Mouse (Mus musculus) bone marrow macrophage, adult 2 months (primary cell): Measurements from ENCODE around the gene Kirrel2. TPM values are rescaled to one million over a fixed set of nuclear protein-coding genes. Genes with fewer than 3 reads are reported as not detected.
"Not testable (repeated sequence)": the region's sequence is repeated elsewhere in the genome, so short reads cannot be mapped to it uniquely, and the experiment has no call there.

Experiments used
- H3K27ac ChIP-seq: 2 replicates; pipeline ENCODE4 v1.5.1; 2012; ENCODE audit warnings: low read depth, low read length; ENCODE audit not compliant: insufficient read depth
- H3K4me1 ChIP-seq: 2 replicates; pipeline ENCODE4 v1.6.1; 2012; ENCODE audit warnings: low read length; ENCODE audit not compliant: control insufficient read depth, insufficient read depth
- H3K4me3 ChIP-seq: 2 replicates; pipeline ENCODE4 v1.5.1; 2012; ENCODE audit warnings: mild to moderate bottlenecking, low read length, moderate library complexity; ENCODE audit not compliant: insufficient read depth
- CTCF ChIP-seq: IDR thresholded peaks from 2 replicates; pipeline ENCODE4 v1.5.1; 2012; ENCODE audit warnings: low read depth, mild to moderate bottlenecking, low read length, moderate library complexity
- POLR2A ChIP-seq: IDR thresholded peaks from 2 replicates; pipeline ENCODE4 v1.6.1; 2012; ENCODE audit warnings: mild to moderate bottlenecking, low read depth, low read length, borderline replicate concordance
- polyA plus RNA-seq: library from polyadenylated mRNA; stranded (reverse); fragments of >200 nt; gene quantifications from 2 replicates; pipeline ENCODE4 v1.2.4, GENCODE M21; 2012; ENCODE audit not compliant: missing spikeins, insufficient read depth, insufficient read length

The Kirrel2 gene
- not detected in 2 replicates for polyA plus RNA-seq

DNA sequence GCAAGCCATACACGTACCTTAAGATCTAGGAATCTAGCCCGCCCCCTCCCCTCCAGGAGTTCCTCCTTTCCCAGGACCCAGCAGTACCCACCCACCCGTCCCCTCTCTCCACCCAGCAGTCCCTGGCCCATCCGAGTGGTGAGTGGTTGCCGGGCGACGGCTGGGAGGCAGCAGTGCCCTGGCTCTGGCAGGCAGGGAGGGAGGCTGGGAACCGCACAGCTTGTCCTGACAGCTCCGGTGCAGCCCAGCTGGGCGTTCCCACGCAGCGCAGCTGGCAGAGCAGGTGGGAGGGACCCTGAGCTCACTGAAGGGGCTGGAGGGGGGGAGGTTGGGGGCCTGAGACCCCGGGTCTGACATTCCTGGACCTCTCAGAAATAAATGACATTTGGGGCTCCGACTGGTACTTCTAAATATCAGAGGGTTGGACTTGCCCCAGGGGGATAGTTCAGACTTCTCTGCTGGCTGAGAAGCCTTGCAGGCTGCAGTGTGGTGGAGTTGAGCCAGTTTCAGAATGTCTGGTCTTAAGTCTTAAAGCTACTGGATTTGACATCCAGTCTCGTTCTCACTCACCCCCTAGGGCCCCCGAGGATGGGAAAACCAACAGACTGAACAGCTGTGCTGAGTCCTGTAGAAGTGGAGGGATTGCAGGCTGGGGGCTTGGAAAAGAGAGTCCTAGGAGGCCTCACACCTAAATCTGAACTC lies at the start of gene Kirrel2, which contains the start of gene Nphs1:
Kirrel2 (minus strand) TSS at position 62 of the 702 bp plus-strand sequence.
Nphs1 (plus strand) TSS at position 687 of the 702 bp plus-strand sequence.
- Histone ChIP-seq H3K4me1 (peaks cover 3% of the 10 kb centered on the region; the same call in 1 of the 2 replicates), H3K4me3 (no peak within 1 kb of the TSS), H3K27ac (no peak within 1 kb of the TSS)
- TF ChIP-seq POLR2A (no peak), CTCF (no peak)

DNA sequence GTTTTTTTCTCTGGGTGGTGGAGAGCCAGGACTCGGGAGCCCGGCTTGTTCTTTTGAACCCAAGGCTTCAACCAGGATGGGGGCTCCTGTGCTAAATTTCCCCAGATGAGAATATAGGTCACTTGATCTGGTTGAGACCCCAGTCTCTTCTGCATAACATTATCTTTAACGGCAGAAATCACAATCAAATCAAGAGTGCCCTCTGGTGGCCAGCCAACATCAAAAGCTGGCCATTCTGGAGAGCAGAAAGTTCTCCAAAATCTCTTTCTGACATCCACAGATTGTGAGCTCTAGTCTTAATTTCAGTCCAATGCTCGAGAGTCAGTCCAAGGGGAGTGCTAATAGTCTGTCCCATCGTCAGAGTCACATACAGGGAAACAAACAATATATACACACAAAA lies 43.7 kb upstream of the Kirrel2 start:
- H3K4me1 ChIP-seq, H3K27ac ChIP-seq, H3K4me3 ChIP-seq: not testable (repeated sequence)
- peak; percentile 19; the same call in 1 of the 2 replicates for TF ChIP-seq CTCF

DNA sequence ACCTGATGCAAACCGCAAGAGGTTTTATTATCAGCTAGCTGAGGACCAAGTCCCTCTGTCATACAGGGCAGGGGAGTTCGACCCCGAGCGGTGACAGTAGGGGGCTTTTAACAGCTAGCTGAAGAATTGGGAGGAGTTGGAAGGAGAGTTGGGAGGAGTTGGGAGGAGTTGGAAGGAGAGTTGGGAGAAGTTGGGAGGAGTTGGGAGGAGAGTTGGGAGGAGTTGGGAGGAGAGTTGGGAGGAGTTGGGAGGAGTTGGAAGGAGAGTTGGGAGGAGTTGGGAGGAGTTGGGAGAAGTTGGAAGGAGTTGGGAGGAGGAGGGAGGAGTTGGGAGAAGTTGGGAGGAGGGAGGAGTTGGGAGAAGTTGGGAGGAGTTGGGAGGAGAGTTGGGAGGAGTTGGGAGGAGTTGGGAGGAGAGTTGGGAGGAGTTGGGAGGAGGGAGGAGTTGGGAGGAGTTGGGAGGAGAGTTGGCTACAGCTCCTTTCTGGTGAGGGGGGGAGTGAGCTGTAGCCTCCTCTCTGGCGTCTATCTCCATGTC lies 38.1 kb upstream of the Kirrel2 start:
- not testable (repeated sequence) for H3K4me1 ChIP-seq, H3K27ac ChIP-seq, H3K4me3 ChIP-seq

DNA sequence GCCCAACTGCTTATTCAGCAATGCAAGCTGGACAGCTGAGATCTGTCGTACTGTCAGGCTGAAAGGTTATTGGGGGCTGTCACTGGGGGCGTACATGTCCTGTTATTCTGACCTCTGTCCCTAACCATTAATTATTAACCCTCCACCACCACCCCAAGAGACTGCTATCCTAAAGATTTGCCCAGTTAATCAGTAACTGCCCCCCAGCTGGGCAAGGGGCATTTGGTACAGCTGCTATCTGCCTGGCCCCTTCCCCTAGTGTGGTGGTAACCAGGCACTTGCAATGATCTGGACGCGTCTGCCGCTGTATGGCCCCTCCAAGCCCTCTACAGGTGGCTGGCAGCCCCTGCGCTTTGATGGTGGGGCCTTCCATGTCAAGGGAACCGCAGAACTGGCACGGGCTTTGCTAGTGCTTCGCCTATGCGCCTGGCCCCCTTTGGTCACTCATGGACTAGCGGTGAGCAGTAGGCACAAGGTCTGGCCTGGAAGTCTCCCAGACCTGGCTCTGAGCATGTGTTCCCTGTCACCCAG lies 36.0 kb upstream of the Kirrel2 start, which contains the start of gene Prodh2:
Prodh2 (plus strand) TSS at position 222 of the 531 bp plus-strand sequence.
- H3K27ac ChIP-seq, result no peak within 1 kb of the TSS
- no peak for TF ChIP-seq CTCF
- TF ChIP-seq POLR2A, result no peak
- H3K4me1 ChIP-seq, result no peaks in the 10 kb centered on the region
- H3K4me3 ChIP-seq, result no peak within 1 kb of the TSS

DNA sequence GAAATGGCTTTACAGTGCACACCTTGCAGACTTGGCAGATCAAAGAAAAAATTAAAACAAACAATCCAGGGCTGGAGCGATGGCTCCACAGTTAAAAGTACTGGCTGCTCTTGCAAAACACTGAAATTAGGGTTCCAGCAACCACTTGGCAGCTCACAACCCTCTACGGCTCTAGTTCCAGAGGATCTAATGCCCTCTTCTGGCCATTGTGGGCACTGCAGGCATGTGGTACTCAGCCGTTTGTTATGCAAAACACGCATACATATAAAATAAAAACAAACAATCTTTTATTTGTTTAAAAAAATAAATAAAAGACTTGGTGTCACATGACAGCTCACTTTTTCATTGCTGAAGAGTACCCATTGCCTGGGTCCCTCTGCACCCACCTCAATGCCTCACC lies 35.3 kb upstream of the Kirrel2 start:
- Histone ChIP-seq H3K4me3 (no peak overlapping the region), H3K4me1 (no peaks in the 10 kb centered on the region), H3K27ac (no peak overlapping the region)
- no peak for TF ChIP-seq POLR2A
- peak; percentile 83 for TF ChIP-seq CTCF

DNA sequence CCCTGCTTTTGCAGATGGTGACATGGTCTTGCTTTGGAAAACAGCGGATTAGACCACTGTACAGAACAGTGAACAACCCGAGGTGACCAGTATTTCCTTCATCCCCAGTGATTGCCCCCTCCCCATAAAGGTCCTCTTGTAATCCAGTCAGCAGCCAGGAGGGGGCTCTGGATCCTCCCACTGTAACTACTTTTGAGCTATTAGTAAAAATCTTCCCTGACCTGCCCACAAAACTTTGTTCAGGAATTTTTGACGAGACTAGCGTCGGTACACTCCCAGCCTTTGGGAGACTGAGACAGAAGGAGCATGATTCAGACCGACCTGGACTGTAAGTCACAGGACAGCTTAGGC lies 33.4 kb upstream of the Kirrel2 start:
- Histone ChIP-seq H3K27ac (no peak overlapping the region), H3K4me3 (no peak overlapping the region), H3K4me1 (no peaks in the 10 kb centered on the region)
- no peak for TF ChIP-seq CTCF
- TF ChIP-seq POLR2A, result no peak

DNA sequence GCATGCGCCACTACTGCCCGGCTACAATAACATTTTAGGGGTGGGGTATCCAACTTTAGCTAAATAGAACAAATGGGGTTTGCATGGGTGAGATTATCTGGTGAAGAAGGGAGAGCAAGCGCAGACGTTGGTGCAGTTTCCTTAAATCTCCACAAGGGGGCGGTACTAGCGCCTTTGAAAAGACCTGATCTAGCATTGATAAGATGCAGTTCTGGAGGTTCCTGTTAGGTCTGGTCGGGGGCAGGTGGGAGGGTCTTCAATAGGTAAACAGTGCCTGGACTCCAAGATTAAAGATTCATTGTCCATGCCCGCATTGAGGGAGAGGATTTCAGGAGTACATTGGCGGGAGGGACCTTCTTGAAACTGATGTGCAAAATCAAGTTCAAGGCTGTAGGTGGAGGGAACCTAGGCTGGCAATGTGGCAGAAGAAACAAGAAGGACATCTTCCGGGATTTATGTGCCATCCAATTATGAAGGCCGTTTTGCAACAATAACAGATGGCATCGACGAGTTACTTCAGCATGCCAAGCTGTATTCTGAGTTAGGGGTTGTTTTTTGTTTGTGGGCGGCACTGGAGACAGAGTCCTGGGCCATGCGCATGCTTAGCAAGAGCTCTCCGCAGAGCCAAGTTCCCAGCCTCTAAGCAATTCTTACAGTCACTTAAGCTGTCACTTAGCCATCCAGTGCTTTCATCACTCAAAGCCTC lies 32.9 kb upstream of the Kirrel2 start:
- H3K4me1 ChIP-seq, result no peaks in the 10 kb centered on the region
- TF ChIP-seq POLR2A, result no peak
- TF ChIP-seq CTCF, result peak; percentile 73
- no peak overlapping the region for H3K27ac ChIP-seq
- no peak overlapping the region for H3K4me3 ChIP-seq

DNA sequence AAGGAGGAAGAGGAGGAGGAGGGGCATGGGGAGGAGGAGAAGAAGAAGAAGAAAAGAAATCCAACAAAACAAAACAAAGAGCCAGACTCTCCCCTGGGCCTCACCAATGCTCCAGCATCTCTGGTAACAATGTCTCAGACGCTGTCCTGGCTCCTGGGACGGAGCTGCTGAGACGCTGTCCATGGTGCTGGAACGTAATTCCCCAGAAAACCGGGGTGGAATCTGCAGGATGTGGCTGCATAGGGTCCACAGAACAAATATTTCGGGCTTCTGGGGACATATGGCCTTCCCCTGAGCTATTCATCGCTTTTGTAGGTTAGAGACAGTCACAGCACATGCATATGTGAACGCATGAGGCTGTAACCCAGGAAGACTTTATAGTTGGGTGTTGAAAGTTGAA lies 26.8 kb upstream of the Kirrel2 start:
- Histone ChIP-seq H3K4me1 (no peaks in the 10 kb centered on the region), H3K27ac (no peak overlapping the region), H3K4me3 (no peak overlapping the region)
- TF ChIP-seq CTCF (no peak), POLR2A (no peak)

DNA sequence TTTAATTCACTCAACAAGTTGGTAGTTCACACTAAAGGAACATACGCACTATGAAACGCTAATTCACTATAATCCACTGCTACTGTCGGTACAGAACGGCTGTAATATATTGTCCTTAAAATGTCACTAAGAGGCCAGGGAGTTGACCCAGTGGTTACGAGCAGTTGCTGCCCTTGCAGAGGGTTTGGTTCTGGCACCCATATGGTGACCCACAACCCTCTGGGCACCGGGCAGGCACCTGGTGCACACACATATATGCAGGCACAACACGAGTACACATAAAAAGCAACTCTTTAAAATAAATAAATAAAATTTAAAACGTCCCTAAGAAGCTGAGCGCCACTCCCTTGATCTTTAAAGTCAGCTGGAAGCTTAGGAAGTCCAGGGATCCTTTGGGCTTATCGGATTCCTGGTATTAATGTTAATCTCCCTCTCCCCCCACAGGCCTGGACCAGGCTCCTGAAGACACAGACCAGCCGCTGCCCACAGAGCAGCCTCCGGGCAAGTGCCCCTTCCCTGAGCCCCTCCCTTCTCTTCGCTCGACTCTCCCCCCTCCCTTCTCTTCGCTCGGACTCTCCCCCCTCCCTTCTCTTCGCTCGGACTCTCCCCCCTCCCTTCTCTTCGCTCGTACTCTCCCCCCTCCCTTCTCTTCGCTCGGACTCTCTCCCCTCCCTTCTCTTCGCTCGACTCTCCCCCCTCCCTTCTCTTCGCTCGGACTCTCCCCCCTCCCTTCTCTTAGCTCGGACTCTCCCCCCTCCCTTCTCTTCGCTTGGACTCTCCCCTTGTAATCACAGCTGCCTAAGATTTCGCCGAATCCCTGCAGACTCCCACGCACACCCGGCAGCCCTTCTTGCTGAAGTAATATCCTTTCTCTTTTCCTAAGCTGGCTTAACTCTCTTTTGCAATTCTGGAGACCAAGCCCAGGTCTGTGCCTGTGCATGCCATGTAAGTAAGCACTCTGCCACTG lies 20.2 kb upstream of the Kirrel2 start:
- no peaks in the 10 kb centered on the region for H3K4me1 ChIP-seq
- H3K27ac ChIP-seq, result no peak overlapping the region
- no peak for TF ChIP-seq POLR2A
- TF ChIP-seq CTCF, result no peak
- H3K4me3 ChIP-seq, result peak overlapping the region; percentile 16; the same call in 1 of the 2 replicates

DNA sequence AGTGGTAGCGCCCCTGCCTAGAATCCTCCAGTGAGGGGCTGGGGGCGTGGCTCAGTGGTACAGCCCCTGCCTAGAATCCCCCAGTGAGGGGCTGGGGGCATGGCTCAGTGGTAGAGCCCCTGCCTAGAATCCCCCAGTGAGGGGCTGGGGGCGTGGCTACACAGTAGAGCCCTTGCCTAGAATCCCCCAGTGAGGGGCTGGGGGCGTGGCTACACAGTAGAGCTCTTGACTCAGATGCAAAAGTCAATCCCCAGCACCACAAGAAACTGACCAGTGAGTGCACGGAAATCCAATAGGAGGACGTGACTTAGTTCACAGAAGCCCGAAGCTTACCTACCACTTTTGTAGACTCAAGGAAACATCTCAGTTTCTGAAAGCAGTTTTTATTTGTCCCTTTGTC lies 18.6 kb upstream of the Kirrel2 start:
- H3K4me1 ChIP-seq, H3K27ac ChIP-seq, H3K4me3 ChIP-seq: not testable (repeated sequence)
